Mouse (Mus musculus) gonadal fat pad, adult 2 months (tissue): ENCODE results near the gene Gm21973. TPM values are rescaled to one million over a fixed set of nuclear protein-coding genes. Genes with fewer than 3 reads are reported as not detected.

Source experiments
- DNase-seq: peaks from one replicate; pipeline ENCODE4 v3.0.0-alpha.2; 2012; ENCODE audit warnings: low read depth
- polyA plus RNA-seq: library from polyadenylated mRNA; depleted of rRNA; stranded (reverse); fragments of >200 nt; gene quantifications from 2 replicates; pipeline ENCODE4 v1.2.3, GENCODE M21; 2012; rRNA removed

Gene Gm21973
- polyA plus RNA-seq = not detected in 2 replicates

- no peak for DNase-seq
Observed at GRCm38 (mm10) chr15:10325080-10325479, at the start of gene Gm21973. Gm21973 (plus strand) TSS chr15:10325380.

- DNase-seq = no peak
Observed at GRCm38 (mm10) chr15:10276386-10276785, 48.8 kb upstream of the Gm21973 start.

- DNase-seq = no peak
Observed at GRCm38 (mm10) chr15:10277461-10277860, 47.7 kb upstream of the Gm21973 start.

DNA sequence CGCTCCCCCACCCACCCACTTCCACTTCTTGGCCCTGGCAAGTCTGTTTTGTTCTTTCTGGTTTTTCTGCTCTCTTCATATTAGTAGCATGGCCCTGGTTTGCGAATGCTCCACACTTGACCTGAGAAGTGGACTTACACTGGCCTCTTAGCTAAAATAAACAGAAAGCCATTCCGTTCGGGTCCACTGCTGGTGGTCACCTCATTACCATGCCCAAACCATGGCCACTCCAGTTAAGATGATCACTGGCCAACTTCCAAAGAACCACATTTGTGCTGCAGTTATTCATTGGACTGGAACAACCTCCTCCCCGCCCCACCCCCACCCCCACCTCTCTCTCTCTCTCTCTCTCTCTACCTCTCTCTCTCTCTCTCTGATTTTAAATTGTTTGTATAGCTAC lies 43.6 kb upstream of the Gm21973 start:
- no peak for DNase-seq

GRCm38 (mm10) chr15:10283661-10284060 lies 41.5 kb upstream of the Gm21973 start:
- no peak for DNase-seq

GRCm38 (mm10) chr15:10296570-10296969 lies 28.6 kb upstream of the Gm21973 start:
- no peak for DNase-seq

DNA sequence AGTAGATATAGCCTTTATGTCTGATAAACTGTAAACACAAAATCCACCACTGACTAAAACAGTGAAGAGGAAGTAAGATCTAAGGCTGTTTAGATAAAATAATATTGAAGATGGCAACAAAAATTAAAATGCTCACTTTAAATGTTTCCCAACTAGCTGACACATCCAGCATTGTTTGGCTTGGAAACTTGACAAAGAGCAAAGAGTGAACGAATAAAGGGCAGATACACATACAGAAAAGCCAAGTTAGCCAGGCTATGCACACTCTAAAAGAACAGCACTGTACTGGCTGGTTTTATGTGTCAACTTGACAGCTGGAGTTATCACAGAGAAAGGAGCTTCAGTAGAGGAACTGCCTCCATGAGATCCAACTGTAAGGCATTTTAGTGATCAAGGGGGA lies 27.1 kb upstream of the Gm21973 start:
- DNase-seq = no peak

DNA sequence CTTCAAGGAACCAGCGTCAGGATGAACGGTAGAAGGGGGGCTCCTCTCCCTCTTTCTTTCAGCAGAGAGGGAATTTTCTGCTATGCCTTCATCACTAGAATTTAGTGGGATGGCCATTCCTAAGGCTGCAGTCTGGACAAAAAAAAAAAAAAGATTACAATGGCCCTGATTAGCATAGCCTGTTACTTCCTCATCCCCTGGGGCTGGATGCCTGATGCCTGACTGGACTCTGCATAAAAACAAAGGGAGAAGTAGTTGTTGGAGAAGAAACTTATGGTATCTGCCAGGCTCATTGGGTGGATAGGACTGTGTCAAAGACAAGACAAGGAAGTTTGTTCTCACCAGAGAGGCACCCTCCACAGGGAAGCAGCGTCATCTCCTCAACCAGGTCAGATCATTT lies 25.7 kb upstream of the Gm21973 start:
- DNase-seq = no peak

GRCm38 (mm10) chr15:10306461-10306860 lies 18.7 kb upstream of the Gm21973 start:
- no peak for DNase-seq

DNA sequence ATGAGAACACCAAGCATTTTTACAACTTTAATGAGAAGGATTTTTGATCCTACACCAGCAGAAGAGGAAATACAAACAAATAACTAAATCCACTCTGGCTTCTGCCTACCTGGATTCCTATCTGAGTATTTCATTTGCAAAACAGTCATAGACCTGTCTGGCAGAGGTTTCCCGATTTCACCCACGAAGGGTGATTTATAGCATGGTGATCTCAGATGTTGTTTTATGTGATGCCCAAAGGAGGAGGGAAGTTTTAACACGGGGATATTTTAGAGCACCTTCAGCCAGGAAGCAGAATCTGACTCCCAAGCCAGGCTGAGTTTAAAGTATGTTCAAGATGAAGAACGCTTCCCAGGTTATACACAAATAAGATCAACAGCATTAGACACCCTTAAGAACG lies 13.4 kb upstream of the Gm21973 start:
- DNase-seq = no peak

DNA sequence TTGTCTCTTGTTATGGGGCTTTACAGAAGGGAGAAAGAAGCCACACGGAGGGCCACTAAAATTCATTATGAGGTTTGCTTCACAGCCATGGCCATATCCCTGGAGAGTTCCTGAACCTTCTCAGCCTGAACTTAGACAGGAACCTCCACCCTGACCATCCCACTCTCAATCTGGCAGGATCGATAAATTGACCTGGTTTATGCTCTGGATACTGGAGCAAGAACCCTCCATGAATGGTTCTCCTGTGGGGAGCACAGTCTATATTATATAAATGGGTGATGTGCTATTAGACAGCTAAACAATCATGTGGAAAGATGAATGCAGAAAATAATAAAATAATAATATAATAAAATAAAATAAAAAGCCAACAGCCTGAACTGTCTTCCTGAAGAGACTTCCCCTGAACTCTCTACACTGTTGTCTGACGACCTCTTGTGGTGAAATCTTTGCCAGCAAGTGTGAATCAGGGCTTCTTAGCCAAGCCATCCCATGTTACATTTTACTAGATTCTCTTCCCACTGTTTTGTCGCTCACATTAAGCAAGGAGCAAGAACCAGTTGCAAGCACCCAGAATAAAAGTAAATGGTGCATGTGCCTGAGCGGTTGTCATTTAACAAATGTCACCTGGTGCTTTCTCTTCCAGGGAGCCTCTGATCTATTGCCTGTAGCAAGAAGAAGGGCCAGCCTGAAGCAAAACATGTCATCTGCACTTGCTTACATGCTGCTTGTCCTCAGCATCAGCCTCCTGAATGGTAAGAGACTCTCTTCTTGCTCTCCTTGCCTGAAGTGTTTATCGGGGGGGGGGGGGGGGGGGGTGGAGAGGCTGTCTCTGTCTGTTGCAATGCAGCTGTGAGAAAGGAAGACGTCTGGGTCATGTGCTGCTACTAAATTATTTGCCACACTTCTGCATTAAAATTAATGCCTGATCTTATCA lies 11.4 kb upstream of the Gm21973 start:
- DNase-seq = no peak

GRCm38 (mm10) chr15:10330626-10331025 lies 5.4 kb downstream of the Gm21973 start:
- no peak for DNase-seq

DNA sequence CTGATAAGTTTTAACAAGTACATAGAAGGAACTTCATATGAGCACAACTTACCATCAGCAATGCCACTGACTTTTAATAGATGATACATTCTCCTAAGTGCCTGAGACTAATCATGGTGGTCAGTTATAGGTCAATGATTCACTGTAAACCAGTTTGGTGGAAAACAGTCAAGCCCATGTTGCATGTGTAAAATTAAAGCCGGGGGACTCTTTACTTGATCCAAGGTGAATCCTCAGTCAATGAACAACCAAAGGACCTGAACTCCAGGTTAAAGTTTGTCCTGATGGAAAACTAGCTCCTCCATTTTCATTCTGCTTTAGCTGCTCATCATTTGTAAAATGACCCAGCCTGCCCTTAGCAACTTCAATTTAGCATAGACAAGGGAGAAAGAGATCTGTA lies 7.4 kb downstream of the Gm21973 start:
- no peak for DNase-seq

GRCm38 (mm10) chr15:10338606-10339005 lies 13.4 kb downstream of the Gm21973 start:
- DNase-seq = no peak

- no peak for DNase-seq
Observed at GRCm38 (mm10) chr15:10347044-10347443, 21.9 kb downstream of the Gm21973 start.

DNA sequence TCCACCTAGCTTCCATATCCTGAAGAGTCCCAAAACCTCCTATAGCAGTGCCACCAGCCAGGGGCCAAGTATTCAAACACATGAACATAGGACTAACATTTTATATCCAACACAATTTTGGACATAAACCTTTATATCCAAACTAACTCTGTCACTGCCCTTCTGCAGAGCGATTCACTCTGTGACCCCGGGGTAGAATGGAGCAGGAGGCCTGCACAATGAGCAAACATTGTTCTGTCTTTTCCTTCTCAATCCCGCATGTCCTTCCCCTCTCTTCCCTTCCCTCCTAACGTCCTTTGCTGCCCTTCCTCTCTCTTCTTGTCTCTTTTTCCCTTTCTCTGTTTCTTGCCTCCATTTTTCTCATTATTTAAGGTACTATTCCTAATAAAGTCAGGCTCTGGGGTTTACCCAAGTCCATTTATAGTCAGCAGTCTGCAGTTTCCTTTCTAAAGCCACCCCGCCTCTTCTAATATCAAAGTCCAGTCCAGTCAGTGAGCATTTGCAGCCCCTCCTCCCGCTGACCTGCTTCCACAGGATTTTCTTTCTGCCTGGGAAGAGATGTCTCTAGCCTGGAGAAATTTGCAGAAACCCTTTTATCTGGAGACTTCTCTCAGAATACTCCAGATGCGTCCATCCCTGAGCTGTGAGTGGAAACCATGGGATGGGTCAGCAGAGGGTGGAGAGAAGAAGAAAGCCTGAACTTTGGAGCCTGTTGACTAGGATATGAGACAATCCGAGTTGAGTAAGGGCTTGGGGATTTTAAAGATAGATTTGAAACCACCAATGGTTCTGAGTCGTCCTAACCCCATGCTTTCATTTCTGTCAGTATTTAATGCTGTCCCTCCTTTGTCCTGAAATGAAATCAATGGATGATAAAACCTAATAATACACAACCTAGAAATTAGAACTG lies 33.1 kb downstream of the Gm21973 start, which contains the start of gene Agxt2:
Agxt2 (plus strand) TSS at position 494 of the 910 bp plus-strand sequence.
- no peak for DNase-seq

DNA sequence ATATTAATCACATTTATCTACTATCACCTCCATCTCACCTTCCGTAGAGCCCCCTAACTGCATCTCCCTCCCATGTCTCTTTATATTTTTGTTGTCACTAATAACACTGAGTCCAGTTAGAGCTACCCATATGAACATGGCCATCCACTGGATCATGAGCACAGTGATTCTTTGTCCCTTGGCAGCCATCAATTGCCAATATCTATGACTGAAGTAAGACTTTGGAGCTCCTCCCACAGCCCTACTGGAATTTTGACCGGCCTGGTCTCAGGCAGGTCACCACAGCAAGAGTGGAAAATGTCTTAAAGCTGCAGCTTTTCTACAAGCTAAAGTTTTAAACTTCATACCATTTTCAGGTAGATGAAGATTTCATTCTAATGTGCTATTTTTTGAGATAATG lies 41.2 kb downstream of the Gm21973 start:
- DNase-seq = no peak

DNA sequence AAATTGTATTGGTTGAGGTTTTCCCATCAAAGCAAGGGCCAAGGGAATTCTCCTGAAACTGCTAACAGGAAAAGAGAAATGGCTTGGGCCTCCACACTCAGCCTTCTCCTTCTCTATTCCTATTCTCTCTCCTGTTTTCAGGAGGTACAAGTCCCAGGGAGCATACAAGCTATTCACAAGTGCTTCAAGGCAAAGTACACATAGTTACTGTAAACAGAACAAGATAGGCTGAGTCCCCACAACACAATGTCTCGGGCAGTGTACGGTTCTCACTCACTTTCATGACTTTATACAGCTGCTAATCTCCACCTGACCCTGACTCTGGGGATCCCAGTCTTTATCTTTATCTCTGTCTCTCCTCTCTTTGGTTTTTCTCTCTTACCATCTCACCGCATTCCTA lies 50.2 kb downstream of the Gm21973 start:
- DNase-seq = no peak

GRCm38 (mm10) chr15:10378338-10378959 lies 53.3 kb downstream of the Gm21973 start:
- no peak for DNase-seq

- DNase-seq = no peak
Observed at GRCm38 (mm10) chr15:10379757-10380458, 54.7 kb downstream of the Gm21973 start.

DNA sequence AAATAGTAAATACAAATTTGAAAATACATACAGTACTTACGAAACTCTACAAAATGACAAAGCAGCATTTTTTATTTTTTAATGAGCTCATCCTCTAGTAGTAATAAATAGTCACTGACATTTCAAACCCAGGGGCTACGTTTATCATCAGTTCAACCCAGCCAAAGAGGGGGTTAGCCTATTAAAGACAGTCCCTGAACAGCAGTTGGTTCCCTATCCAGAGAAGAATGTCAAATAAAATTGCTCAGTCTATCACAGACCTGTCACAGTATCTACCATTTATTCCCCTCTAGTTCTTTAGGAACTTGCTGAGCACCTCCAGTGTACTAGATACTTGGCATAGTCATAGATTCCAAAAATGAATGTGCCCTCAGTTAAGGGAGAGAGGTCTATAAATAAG lies 62.1 kb downstream of the Gm21973 start:
- DNase-seq = no peak
